Mouse (Mus musculus) adrenal gland, adult 18-20 months (tissue): ENCODE results near the gene Igsf3. TPM values are rescaled to one million over a fixed set of nuclear protein-coding genes. Genes with fewer than 3 reads are reported as not detected.
A peak's percentile ranks its signal among the peaks of the same experiment; 100 is the strongest.

Experiments
- DNase-seq, 2 experiments: peaks; one replicate each; pipeline ENCODE4 v3.0.0; 2021 to 2022; ENCODE audit warnings: low spot score in 2 of 2
- total RNA-seq, 2 experiments: library from RNA; stranded (reverse); gene quantifications; 1 replicate in 1 of 2; 2 replicates in 1 of 2; pipeline ENCODE4 v1.2.3; 2021

The Igsf3 gene
- total RNA-seq, 2 experiments from 2014 or later: 3.1 to 3.8 TPM

DNA sequence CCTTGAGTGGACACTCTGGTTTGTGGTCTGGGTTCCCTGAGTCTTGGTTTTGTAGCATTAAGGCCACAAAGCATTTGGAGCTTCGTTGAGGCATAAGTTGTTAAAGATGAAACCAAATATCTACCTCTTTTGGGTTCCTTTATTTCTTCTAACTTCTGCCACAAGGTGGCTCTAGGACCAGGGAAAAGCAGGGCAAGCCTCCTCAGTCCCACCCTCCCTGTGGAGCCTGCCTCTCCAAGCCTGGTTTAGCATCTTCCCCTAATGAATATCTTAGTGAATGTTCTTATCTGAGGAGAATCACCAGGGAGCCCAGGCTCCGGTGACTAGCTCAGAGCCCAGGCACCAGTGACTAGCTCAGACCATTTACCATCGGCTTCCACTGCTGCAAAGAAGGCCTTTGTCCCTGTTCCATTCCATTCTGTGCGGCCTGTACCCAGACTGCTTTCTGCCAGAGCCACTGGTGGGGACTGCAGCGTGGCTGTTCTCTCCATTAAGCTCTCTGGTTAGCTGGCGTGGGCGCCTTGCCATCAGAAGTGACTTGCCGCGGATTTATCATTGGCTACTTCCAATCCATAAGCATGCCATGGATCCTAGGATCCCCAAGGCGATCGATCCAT, 66.5 kb downstream of the Igsf3 start:
- DNase-seq: no peak

DNA sequence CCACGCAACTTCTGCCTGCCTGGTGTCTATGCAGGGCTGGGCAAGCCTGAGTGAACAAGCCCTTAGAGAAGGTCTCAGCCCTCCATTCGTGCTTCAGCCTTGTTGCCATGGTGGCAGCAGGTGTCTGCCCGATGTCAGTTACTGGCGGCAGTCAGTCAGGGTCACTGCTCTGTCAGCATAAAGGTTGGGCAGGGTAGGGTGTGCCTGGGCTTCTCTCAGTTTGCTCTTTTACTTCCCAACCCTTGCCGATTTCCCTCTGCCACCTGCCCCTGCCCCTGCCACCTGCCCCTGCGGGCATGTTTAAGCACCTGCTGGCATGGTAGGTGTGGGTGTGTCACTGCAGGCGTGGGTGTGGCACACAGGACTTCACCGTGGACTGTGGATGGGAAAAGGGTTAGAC, 67.6 kb downstream of the Igsf3 start:
- no peak for DNase-seq

DNA sequence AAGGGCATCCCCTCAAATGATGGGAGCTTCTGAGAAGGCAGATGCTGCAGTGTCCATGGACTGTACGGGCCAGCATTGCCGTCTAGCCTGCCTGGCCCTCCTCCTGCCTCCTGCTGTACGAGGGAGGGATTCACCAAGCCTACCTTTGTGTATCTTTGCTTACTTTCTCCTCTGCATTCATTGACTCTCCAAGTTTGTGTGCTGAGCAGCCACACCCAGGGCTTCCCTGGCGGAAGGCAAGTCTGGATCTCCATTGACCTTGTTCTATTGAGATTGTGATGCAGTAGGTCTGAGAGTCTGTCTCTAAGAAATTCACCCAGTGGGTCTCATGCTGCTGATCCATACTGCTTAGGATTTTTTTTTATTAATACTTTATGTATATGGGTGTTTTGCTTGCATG, 70.4 kb downstream of the Igsf3 start:
- DNase-seq: no peak

DNA sequence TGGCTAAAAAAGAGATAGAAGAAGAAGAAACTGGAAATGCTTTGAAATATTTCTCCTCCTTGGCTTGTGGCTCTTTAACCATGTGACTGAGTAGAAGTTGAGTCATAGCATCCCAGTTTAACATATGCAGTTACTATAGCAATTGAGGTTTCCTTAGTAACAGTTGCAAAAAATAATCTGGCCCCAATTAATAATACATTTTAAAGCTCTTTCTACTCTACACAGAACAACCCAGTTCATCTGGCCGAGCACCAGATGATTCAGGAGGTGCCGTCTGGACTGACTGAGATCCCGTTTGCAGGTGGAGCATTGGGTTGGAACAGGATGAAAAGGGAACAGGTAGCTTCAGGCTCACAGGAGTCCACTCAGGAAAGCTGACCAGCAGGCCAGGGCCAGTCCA, 71.9 kb downstream of the Igsf3 start:
- no peak for DNase-seq

DNA sequence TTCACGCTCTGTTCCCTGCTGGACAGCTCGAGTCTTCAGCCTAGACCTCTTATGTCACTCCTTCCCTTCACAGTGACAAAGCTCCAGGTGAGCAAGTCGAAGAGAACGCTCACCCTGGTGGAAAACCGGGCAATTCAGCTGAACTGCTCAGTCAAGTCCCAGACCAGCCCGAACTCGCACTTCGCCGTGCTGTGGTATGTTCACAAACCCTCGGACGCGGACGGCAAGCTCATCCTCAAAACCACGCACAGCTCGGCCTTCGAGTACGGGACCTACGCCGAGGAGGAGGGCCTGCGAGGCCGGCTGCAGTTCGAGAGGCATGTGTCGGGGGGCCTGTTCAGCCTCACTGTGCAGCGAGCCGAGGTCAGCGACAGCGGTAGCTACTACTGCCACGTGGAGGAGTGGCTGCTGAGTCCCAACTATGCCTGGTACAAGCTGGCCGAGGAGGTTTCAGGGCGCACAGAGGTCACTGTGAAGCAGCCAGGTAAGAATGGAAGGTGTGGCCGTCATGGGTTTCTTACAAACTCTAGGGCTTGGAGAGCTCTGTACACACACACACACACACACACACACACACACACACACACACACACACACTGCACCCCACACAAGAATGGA, 74.0 kb downstream of the Igsf3 start:
- DNase-seq: no peak

DNA sequence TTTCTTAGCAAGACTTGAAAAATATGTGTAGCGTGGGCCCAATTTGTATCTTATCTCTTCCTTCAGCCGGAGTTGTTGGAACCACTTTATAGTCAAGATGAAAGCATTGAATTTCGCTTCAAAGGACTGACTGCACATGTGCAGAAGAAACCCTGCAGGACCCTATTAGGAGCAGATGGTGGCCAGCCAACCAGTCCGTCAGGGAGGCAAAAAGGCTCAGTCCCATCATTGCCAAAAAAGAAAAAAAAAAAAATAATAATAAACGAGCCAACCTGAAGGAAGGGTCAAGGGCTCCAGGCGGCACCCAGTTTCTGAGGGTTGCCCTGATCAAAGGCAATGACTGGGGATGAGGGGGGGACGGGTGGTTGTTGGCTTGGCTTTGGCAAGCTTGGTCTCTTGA, 83.7 kb downstream of the Igsf3 start:
- no peak for DNase-seq

DNA sequence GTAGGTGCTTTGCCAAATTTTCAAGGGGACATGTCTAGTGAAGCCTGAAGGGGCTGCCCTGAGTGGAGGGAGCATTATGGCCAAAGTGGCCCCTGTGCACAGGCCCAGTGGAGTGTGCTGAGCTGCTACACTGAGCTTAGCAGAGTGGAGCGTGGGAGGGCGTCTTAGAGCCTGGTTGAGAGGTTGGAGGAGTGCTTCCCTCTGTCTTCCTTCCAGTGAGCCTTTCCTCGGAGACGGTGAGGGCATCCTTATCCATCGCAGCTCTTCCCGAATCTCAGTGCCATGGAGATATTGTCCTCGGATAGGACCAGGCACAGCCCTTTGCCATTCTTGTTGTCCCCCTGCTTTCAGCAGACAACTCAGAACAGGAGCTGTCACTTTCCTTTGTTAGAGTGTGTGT, 84.2 kb downstream of the Igsf3 start:
- no peak for DNase-seq

DNA sequence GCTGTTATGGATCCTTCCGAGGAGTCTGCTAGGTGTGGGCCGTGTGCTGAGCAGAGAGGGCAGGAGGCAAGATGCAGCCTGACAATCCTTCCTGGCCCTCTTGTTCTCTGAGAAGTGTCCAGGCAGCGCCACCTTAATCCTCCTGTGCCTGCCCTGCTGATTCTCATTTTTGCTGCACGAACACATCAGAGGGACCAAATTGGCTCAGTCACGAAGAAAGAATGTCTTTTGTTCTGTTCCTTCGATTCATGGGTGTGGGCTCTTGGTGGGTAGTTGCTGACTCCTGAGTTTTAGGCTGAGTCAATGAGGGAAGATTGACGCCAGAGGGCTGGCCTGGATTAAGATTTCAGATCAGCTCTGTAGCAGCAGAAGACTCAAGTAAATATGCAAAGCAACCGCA, 84.9 kb downstream of the Igsf3 start:
- DNase-seq: no peak

DNA sequence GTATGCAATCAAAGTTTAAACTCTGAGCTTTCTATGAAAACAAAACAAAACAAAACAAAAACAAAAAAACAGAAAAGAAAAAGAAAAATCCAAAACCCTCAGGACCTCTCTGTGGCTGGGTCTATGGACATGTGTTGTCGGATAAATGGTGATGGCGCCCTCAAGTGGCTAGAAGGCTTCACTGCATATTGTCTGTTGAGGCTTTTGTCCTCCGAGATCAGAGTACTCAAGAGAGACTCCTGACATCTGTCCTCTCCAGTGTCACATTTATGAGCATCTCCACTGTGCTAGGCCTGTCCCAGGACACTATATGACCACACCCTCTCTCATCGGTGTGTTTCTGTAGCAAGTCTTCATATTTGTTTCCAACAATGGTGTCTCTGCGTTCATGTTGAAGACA, 85.4 kb downstream of the Igsf3 start:
- peak; percentile 71 to 72 for DNase-seq

DNA sequence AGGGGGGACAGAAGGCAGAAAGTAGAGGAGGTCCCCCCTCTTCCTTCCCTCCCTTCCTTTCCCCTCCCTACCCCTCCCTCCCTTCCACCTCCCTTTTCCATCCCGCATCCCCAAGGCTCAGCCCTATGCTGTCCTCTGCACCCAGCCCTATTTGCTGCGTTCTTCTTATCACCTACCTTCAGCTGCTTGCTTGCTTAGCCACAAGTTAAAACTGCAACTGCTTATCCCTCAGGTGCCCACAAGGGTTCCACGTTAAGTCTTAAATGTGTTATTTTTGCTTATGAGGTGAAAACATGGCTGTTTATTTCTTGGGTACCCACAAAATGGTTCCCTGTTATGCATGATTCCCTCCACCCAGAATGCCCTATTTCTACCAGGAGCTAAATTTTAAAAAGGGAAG, 86.6 kb downstream of the Igsf3 start:
- no peak for DNase-seq

DNA sequence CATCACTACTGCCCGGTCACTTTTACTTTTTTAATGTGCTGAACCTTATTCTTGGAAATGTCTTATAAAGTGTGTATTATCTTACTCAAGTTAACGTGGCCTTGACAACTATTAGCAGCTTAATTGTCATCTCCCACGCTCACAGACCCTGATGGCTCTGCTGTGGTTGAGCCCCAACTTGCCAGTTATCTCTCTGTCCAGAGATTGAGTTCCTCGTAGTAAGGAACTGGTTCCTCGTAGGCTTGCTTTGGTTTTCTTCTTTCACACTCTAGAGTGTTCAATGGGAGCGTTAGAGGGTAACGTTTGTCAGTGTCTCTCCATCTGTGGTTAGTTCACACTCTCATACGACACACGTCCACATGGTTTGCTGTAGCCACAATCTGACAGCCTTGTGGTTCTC, 92.8 kb downstream of the Igsf3 start:
- DNase-seq: no peak

DNA sequence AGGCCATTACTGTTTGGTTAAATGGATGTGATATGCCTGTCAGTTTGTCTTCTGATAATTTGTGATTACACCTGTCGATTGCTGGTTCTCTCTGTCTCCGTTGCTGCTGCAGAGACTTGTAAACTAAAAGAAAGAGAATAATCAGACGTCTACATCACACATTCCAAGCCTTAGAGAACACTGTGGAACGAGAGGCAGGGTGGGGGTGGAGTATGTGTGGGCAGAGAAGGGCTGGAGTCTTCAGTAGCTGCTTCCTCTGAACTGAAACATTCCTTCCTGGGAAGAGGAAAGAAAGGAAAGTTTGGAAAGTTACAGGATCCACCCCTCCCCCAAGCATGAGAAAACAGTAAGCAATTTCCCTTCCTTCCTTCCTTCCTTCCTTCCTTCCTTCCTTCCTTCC, 95.0 kb downstream of the Igsf3 start:
- no peak for DNase-seq

DNA sequence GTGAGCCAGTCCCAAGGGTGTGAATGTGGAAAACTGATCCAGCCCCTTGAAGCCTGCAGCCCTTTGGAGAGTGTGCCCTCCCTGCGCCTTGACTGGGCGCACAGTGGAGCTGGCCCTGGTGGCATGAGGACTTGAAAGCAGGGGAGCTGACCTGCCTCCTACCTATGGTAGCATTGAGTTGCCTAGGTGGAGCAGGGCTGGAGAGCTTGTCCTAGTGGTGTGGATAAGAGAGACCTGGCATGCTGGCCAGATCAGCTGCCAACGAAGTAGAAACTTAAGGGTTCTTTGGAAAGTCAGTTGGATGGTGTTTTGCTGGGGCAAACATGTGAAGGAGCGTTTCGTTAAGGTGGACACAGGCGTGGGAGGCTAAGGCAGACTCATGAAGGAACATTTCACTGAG, 105.1 kb downstream of the Igsf3 start:
- no peak for DNase-seq

DNA sequence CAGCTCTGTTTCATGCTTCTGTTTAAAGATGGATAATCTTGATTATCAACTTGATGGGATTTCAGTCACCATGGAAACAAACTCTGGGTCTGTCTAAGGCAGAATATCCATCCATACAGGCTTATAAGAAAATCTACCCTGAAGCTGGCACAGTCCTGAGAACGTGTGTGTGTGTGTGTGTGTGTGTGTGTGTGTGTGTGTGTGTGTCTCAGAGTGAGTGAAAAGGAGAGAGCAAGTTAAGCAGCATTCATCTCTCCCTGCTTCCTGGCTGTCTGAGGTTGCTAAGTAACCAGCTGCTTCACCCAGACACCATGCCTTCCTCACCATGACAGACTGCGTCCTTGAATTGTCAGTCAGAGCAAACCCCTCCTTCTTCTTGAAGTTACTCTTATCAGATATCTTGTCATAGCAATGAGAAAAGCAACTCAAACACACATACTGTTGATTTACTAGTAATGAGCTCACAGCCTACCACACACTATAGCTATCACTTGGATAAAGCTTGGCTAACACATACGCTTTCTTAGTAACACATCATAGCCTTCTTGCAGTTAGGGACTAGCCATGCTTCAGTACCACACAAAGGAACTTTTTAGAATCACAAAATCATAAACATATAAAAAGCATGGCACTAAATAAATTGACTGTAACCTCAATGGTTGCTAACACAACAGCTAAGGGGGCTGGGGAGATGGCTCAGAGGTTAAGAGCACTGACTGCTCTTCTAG, 106.5 kb downstream of the Igsf3 start:
- DNase-seq: no peak

DNA sequence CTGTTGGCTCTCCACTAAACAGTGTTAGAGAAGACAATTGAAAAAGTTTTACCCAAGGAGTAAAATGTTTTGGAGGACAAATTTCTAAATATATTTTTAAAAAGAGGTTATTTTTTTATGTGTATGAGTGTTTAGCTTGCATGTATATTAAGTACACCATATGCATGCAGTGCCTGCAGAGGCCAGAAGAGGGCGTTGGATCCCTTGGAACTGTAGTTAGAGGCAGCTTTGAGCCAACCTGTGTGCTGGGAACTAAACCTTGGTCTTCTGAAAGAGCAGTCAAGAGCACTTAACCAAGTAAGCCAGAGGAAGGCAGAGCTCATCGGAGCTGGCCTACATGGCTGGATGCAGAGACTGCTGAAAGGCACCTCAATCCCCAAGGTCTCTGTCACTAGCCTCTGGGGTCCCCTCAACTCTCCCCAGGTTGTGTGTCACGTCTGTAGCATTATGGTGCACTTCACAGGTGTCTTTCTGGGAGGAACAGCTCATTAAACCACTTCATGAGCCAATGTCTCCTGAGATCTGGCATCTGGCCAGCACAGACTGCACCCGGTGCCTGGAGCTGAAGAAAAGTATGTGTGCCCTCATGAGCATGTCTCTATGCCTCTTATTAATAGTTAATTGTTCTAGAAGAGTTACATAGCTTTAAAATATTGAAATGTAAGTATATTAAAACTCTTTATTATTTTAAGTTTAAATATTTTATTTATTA, 109.3 kb downstream of the Igsf3 start:
- no peak for DNase-seq

DNA sequence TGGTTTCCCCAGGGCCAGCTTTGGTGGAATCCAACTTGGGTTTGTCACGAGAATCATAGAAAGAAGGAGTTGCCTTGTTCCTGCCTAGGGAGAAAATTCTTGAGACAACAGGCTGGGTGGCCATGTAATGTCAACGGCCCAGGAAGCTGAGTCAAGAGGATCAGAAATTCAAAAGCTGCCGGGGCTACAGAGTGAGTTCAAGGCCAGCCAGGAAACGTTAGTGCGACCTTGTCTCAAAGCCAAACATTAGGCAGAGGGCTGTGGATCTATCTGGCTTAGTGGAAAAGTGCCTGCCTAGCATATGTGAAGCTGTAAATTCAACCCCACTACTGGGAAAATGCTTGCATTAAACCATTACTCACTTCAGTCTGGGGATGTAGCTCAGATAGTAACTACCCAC, 110.6 kb downstream of the Igsf3 start:
- DNase-seq: no peak

DNA sequence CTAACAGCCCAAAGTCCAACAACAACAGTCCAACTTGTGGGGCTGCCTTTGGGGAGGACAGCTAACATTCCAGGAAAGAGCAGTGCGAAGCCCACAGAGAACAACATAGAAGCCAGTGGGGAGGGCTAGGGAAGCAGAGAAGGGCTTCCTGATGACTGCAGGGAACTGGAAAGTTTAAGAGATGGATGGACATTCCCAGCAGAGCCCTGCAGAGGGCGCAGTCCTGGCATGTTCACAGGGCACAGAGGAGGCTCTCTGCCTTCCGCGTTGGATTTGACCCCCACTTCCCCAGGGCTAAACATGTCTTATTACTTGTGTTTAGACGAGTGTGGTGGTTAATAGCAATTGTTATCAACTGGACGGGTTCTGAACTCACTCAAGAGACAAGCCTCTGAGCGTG, 111.3 kb downstream of the Igsf3 start:
- DNase-seq: no peak

DNA sequence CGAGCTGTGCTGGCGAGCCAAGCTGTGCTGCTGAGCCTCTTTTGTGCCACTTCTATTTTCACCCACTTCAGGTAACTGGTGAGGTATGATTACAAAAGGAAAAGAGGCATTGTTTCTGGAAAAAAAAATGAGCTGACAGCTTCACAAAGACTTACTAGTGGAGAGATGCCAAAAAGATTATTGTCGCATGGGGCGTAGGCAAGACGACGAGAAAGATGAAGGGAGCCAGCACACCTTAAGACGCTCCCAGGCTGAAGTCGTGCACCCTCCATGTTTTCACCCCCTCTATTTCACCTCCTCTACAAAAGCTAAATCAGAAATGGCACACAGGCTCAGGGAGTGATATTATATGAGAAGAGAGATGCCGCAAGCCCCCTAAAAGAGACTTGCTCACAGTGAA, 113.6 kb downstream of the Igsf3 start:
- DNase-seq: no peak

DNA sequence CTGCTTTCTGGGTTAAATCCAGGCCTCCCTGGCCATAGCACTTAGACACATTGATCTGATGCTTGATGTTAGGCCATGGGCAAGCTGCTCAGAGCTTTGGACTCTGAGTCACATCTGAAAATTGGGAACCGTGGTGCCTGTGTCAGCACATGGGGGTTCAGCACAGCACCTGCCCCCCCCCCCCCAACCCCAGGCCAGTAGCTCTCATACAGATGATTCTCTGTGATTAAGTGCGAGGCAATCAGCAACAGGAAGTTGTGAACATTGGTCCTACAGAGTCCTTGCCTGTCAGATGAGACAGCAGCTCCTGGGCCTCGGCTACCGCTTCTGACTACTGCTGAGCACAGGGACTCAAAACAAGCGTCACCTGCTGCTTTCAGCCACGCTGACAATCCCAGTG, 116.0 kb downstream of the Igsf3 start:
- no peak for DNase-seq

DNA sequence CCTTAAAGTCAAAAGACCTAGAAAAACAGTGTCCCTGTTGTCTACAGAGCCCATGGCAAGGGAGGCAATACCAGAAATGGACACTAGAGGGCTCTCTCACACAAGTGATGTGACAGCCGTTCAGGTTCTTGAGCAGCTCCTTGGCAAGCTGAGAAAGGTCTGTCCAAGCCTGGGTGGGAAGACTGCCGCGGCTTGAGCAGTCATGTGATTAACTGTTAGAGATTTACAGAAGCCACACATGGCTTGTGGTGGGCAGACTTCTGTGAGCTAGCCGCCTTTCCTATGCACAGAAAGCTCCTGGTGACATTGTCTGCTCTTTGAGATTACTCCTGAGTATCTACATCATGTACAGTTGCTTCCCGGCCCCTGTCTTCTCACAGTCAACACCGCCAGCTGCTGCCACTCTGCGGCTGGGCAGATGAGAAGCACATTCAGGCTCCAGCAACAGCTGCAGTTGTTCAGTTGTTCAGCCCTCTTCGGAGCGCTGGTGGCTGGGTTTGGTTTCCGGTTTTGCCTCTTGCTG, 117.1 kb downstream of the Igsf3 start:
- DNase-seq: peak; percentile 87 to 91

DNA sequence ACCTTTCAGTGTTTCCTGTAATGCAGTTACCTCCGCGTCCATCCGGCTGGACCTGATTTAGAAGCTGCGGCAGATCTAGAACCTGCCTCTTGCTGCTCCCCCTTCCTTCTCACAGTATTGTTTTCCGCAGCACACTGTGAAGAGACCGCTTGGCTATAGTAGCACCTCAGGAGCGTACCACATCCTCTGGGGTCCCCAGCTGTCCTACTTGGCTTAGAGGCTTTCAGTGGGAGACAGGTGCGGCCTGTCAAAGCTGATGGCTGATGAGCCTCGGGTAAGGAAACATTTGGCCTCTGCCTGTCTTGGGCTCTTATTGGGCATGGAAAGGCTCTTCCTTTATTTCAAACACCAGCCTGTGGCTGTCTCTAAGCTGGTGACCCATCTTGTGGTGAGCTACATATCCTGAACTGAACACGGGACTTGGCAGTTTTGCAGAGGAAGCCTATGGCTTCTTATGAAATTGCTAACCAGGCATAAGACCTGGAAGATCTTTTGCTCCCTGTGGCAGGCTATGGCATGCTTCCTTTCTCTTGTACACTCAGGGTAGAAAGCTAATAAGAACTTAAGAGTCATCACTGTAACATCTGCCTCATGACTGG, 120.6 kb downstream of the Igsf3 start:
- DNase-seq: no peak
